Mouse (Mus musculus) gastrocnemius, adult 8-10 months (tissue): ENCODE data around the gene Unkl. TPM values are rescaled to one million over a fixed set of nuclear protein-coding genes. Genes with fewer than 3 reads are reported as not detected.

Experiments
- DNase-seq, 2 experiments: peaks; one replicate each; pipeline ENCODE4 v3.0.0; 2022; ENCODE audit warnings: low spot score in 2 of 2
- total RNA-seq, 4 experiments: library from RNA; stranded (reverse); gene quantifications; 2 replicates each; pipeline ENCODE4 v1.2.4; 2022

Unkl gene
- 1 to 10 TPM; 3.2 to 5.4 (median 4.3) TPM for total RNA-seq

DNA sequence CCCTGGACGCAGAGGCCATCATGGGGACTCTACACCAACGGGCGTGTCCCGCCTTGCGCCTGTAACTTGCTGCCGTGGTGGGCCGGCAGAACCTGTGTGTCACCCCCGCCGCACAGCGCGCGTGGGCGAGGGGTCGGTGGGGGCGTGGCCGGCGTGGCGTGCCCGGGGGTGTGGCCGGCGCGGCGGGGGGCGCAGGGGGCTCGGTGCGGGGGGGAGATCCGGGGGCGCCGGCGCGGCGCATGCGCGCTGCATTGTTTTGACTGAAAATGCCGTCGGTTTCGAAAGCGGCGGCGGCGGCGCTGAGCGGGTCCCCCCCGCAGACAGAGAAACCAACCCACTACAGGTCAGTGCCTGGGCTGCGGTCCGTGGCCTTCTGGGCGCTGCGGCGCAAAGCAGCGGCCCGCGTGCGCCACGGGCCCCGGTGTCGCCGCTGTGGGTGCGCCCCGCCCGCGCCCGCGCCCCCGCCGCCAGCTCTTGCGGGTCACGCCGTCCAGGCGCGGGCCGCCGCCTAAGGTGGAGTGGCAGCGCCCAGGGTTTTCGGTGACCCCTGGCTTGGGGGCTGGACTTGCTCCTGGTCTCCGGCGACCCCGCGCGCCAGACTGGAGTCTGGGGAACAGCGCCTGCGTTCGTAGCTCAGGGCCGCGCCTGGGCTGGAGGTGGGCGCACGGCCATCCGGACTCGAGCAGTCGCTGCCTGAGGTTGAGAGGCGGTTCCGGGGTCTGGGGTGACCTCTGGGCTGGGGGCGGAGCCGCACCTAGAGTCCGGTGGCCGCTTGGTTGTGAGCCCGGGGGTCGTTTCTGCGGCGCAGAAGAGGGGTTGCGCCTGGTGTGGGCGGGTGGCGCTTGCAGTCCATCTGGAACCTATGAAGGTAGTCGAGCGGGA lies at the start of gene Unkl:
TSS of gene Unkl (plus strand) at position 248 of the 882 bp plus-strand sequence.
- DNase-seq: peak; percentile 32 to 59

DNA sequence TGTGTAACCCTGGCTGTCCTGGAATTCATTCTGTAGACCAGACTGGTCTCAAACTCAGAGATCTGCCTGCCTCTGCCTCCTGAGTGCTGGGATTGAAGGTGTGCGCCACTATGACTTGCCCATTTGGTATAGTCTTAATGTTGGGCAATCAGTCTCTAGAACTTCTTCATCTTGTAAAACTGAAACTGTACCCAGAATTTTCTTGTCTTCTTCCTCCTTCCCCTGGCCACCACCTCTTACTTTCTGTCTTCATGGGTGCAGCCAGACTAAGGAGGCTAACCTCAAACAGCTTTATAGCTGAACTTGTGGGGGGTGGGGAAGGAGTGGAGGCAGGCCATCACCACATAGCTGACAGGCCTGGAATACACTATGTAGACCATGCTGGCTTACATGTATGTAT lies 49.4 kb upstream of the Unkl start:
- DNase-seq: no peak

DNA sequence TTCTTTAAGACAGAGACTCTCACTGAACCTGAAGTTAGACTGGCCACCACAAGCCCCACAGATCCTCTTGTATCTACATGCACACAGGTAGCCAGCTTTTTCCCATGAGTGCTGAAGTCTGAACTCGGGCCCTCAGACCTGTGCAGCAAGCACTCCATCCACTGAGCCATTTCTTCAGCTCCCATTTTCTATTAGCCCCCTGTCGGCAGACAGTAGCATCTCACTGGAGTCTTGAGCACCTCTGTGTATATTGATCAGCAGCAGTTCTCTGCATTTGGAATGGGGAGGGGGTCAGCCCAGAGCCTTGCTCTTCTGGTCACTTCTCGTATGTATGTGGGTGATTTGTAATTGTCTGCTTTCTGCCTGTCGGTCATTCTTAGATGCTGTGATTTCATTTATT lies 48.2 kb upstream of the Unkl start:
- no peak for DNase-seq

DNA sequence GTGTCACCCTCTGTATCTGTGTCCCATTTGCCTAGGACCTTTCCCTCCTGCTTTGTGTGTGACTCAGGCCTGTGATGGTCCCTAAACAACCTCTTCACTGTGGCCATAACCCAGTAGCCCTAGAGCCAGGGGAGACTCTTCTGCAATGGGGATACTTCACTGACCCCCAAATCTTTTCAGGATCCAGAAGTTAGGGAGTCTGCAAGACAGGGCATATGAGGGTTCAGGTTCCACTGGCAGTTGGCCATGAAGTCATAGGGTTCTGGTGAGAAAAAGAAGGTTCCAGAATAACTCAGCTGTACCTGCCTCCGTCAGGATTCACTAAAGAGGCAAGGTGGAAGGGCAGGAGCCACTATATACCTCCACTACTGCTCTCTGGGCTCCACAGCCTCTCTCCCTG lies 26.0 kb upstream of the Unkl start, which contains the start of gene Ccdc154:
TSS of gene Ccdc154 (plus strand) at position 301 of the 400 bp plus-strand sequence.
- DNase-seq: no peak

DNA sequence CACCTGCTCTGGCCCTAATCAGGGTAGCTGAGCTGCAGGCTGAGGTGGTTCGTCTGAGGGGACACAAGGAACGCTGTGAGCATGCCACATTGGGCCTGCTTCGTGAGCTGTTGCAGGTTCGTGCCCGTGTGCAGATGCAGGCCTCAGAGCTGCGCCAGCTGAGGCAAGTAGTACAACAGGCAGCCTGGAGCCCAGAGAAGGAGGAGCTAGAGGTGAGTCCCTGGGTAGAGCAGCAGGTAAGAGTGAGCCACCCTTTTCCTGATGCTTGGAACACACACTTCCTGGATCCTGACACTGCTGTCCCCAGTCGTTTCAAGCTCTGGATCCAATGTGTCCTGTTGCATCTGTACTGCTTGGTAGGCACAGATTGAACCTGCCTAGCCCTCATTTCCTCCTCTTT lies 24.8 kb upstream of the Unkl start:
- DNase-seq: no peak

DNA sequence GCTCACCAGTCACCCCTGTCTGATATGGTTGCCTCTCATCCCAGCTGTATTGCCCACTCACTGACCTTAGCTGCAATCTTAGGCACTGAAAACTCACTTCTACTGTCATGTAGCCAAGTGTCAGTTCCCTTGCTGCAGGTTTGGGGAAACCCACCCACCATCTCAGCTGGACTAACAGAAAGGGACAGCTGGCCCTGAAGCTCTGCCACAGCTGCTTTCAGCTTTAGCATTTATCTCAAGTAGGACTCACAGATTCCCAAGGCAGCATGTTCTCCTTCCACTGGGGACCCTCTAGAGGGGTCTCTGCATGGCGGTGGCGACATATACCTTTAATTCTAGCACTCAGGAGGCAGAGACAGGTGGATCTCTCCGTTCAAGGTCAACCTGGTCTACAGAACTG lies 23.4 kb upstream of the Unkl start:
- no peak for DNase-seq

DNA sequence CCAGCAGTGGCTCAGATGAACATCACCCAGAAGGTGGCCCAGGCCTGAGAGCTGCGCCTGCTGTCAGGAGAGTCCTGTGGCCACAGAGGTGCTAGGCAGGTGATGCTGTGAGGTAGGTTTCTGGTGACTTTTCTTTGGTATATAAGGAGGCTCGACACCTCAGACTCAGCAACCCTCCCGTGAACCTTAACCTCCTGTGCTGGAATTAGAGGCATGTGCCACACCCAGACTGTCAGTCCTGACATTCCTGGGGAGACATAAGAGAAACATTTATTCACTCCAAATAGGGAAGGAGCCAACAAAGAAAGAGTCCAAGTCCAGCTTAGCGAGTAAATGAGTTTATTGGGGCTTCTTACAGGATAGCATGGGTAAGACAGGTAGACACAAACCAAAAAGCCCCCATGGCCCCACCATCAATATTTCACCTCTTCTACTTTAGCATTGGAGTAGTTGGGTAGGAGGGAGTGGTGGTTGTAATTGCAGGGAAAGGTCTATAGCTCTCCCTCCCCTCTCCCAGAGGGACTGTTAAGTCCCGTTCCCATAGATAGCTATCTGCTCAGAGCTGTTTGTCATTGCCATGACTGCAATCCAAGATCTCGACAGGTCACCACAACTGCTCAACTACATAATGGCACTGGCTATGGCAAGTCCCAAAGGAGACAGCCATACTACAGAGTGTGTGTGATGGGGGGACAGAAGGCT lies 22.1 kb upstream of the Unkl start:
- no peak for DNase-seq

DNA sequence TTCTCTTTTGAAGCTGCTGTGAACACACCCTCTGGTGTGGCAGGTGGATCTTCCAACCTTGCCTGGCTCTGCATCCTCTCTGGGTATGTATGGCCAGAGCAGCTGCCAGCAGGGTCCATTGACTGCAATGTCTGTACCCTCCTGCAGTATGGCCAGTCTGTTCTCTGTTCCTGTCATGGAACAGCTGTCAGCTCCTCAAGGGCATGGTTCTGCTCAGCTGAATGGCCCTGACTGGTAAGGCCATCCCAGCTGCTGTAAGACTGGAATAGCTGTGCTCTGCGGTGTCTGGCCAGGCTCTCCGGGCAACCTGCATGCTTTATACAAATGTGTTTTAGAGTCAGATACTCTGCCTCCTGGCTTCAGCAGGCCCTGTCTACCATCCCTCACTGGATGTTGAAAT lies 18.5 kb upstream of the Unkl start:
- DNase-seq: no peak

DNA sequence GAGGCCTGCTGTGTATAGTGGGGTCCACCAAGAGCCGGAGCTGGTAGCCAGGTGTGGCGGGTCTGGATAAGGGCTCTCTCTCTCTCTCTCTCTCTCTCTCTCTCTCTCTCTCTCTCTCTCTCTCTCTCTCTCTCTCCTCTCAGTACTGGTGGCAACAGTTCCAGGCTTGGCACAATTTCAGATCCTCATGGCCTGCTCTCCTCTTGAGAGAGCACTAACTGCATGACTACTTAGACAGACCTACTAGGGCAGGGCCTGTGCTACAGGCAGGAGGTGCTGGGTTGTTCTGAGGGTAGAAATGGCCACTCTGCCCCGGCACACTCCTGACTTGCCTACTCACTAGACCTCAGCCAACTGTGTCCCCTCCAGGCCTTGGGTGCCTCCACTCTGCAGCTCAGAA lies 15.6 kb upstream of the Unkl start:
- no peak for DNase-seq

DNA sequence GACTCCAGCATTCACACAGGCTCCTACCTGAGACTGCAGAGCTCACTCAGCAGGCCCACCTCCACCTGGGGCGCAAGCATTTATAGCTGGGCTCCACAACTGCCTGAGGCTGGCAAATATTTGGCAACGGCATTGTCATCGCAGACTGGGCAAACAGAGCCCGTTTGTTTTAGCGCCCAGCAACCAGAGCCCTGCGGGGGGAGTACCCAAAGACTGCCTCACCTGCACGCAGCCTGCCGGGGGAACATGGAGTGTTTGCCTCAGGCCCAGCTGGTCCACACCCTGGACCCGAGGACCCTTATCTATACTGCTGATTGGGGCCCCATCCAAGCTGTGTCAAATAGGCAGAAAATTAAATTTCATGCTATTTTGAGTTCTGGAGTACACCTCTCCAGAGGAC lies 12.8 kb upstream of the Unkl start, which contains the start of gene Gm38655:
TSS of gene Gm38655 (minus strand) at position 61 of the 400 bp plus-strand sequence.
- DNase-seq: no peak

DNA sequence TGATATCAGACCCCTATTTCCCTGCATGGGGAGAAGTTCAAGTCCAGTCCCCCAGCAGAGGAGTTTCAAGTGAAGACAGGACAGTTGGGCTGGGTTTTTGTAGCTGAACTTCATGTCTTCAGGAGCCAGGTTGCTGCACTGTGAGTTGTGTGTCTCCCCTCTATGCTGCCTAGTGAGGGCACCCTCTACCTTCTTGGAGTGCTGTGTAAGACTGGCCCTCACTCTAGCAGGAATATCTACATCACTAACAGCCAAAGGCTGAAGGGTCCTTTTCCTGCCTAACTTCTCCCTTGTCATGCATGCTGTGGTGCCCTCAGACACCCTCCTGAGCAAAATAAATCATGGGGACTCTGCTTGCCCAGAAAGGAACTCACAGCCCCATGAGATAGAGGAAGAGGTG lies 5.0 kb upstream of the Unkl start:
- no peak for DNase-seq

DNA sequence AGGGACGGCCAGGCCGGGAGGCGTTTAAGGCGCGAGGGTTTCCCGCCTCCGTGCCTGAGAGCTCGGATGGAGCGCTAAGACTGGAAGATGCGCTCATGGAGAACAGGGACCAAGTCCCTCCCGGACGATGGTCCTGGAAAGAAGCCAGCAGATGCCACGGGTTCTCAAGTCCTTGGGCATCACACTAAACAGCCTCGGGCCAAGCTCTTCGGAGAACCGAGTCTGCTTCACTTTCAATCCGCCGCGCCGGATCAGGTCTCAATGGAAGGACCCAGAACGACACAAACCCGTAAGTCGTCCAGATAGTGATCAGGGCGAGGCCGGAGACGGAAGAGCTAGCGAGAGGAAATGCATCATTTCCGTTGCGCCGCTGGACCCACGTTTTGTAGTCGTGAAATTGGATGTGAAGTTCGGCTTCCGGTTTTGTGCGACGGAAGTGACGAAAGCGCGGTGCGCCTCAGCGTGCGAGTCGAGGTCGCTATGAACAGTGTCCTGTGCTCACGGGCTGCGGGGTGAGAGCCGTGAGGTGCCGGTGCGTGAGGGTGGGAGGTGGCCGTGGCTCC lies 4.0 kb upstream of the Unkl start, which contains the start of gene BC003965:
TSS of gene BC003965 (plus strand) at position 426 of the 563 bp plus-strand sequence.
- peak; percentile 91 to 92 for DNase-seq

DNA sequence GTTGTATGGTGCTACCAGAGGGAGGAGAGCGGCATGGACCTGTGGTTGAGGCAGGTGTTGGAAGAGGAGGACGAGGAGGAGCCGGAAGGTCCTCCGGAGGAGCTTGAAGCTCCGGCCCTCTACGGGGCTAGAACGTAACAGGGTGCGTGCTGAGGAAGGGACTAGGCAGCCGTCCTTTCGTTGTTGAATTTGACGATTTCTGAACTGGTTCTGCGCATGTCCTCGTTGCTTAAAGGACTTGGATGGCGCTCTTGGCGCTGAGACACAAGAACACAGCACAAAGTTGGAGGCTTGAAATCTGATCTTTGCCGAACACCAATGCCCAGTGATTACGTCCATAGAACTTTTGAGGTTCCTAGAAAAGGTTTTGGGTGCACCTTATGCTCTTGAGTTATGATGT lies 3.2 kb upstream of the Unkl start:
- no peak for DNase-seq

DNA sequence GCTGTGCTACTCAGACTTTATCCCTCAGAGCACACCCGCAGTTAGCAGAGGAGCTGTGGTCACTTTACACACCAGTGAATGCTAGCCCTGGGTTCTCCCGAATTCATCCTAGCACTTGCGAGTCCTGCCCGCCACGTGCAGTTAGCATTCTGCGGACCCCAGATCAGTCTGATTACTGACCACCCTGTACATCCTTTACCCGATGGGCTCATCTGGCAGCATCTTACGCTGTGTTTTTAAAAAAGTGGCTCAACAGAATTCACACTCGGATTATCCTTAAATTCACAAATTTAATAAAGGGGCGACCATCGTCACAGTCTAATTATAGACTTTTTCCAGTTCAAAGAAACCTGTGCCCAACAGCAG lies 430 bp upstream of the Unkl start:
- no peak for DNase-seq

DNA sequence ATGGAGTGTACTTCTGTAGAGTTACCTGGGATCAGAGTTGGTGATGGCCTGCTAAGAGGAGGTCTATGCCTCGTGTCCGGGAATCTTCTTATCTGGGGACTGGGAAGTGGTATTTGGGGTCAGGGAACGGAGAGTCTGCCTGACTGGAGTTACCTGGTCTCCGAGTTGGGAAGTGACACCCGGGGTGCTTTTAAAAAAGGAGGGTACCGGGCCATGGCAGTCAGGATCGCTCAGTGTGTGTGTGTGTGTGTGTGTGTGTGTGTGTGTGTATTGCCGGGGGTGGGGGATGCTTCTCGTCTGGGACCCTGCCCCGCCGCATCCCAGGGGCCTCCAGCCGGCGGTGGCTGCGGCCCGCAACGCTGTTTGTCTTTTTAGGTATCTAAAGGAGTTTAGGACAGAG lies 894 bp downstream of the Unkl start:
- no peak for DNase-seq

DNA sequence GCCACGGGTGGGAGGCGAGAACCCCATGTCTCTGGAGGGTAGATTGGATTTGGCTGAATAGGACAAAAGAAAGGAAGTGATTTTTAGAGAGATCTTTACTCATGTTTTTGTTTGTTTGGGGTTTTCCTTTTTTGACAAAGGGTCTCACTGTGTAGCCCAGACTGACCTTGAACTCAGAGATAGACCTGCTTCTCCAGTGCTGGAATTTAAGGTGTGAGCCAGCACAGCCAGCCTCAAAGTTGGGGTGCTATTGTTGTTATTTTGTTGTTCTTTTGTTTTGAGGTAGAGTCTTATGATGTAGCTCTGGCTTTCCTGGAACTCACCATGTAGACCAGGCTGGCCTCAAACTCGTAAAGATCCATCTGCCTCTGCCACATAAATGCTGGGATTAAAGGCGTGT lies 14.2 kb downstream of the Unkl start:
- DNase-seq: no peak

DNA sequence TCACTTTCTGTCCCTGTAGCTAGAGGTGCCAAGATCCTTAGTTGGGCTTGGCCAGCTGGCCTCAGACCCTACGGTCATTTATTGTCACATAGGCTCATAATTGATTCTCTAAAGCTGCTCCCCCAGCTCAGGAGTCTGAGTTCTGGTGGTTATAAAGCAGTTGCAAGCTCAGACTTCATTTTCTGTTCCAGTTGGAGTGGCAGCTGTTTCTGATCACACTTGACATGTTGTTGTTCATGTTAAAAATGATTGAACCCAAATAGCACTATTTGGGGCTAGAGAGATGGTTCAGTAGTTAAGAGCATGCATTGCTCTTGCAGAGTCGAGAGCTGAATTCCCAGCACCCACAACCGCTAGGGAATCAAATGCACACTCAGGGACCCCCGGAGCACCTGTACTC lies 21.8 kb downstream of the Unkl start:
- no peak for DNase-seq

DNA sequence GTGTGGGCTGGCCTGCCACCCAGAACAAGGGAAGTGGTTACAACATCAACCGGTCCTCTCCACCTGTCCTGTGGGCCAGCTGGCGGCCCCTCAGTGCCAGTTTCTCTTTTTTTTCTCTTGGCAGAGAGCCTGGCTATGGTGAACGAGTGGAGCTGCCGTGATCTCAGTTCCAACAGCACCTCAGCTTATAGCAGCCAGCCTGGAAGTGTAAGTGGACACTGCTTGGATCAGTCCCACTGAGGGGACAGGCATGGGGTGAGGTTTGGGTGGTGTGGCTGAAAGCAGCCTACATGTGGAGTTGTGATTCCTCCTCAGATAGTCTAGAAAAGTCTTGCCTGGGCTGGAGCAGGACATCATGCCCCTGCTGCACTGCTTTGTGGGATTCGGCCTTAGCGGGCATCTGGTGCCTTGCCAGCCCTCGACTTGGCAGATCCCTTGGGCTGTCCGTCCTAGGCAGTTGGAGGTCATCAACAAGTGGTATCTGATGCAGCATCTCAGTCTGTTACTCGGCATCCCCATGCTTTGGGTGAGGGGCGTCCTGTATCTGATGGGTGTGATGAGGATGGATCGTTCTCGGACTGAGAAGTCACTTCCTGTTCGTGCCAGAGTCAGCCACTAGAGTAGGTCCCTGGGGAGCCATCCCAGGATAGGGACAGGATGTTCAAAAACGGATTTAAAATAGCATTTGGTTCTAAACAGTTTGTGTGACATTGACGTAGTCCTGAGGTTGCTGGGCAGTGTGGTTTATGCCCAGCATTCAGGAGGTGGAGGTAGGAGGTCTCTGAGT lies 22.7 kb downstream of the Unkl start:
- DNase-seq: peak; percentile 57 to 59

DNA sequence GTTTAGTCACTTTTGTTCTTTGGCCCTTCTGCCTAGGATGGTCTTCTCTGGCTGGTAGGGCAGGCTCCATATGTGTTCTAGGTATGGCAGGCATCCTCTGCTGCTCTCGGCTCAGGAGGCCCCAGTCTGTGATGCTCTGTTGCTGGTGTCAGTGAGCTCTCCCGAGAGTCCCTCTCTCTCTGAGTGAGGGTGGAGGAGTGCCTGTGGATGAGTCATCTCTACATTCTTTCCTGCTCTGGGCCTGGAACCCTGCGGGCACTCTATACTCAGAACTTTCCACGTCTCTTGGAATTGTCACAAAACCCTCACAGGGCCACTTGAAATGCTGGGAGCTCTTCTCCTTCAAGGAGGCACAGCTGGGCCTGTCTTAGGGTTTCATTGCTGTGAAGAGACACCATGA lies 23.5 kb downstream of the Unkl start:
- DNase-seq: no peak

DNA sequence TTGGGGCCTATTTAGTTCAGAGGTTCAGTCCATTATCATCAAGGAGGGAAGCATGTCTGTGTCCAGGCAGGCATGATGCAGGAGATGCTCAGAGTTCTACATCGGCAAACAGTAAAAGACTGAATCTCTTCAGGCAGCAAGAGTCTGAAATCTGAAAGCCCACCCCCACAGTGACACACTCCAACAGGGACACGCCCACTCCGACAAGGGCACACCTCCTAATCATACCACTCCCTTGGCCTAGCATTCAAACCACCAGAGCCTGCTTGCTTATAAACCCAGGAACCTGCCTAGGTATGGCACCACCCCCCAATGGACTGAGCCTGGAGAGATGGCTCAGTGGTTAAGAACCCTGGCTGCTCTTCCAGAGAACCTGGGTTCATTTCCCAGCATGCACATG lies 27.2 kb downstream of the Unkl start:
- DNase-seq: no peak

DNA sequence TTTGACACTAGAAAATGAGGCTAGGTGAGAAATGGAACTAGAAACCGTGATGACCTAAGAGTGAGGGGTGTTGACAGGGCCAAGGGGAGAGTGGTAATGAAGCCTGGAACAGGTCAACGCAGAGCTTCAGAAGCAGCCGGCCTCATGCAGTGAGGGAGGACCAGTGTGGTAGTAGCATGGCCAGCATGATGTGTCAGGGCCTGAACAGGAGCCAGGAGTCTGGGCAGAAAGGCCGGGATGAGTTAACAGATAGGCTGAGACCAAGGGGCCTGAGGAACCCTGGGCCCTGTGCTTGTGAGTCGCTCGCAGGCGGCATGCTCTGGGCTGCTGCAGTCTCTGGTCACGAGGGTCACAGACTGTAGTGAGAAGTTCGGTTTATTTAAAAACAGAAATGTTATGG lies 30.8 kb downstream of the Unkl start:
- no peak for DNase-seq
